Mouse (Mus musculus) thymus, adult 2 months (tissue): ENCODE data around the gene Sgk1.

ENCODE experiments used
- CTCF ChIP-seq: fragments of 200-500 bp; IDR thresholded peaks from 2 replicates; pipeline ENCODE4 v1.5.1; 2012; ENCODE audit warnings: mild to moderate bottlenecking, control low read depth, low read length, moderate library complexity, borderline replicate concordance; ENCODE audit not compliant: control insufficient read depth, poor library complexity, insufficient read depth; ENCODE audit errors: extremely low read depth
- POLR2A ChIP-seq: fragments of 200-500 bp; IDR thresholded peaks from 2 replicates; pipeline ENCODE4 v1.6.1; 2012; ENCODE audit warnings: mild to moderate bottlenecking, low read length, control low read depth, moderate library complexity; ENCODE audit not compliant: control insufficient read depth, poor library complexity, insufficient read depth; ENCODE audit errors: extremely low read depth

- no peak for TF ChIP-seq CTCF
- TF ChIP-seq POLR2A: no peak
Observed at GRCm38 (mm10) chr10:21883587-21883986, 1.6 kb downstream of the Sgk1 start.
